Mouse (Mus musculus) small intestine, adult 2 months (tissue): ENCODE results near the gene Lpp.

Source experiments
- CTCF ChIP-seq: fragments of 200-500 bp; IDR thresholded peaks from 2 replicates; pipeline ENCODE4 v1.5.1; 2012; ENCODE audit warnings: low read depth, mild to moderate bottlenecking, control low read depth, inconsistent platforms, low read length, moderate library complexity, mixed read lengths; ENCODE audit not compliant: insufficient replicate concordance, insufficient read length; ENCODE audit errors: extremely low read depth
- POLR2A ChIP-seq: fragments of 200-500 bp; IDR thresholded peaks from 2 replicates; pipeline ENCODE4 v1.6.1; 2012; ENCODE audit warnings: low read depth, mild to moderate bottlenecking, control low read depth, inconsistent platforms, low read length, moderate library complexity

DNA sequence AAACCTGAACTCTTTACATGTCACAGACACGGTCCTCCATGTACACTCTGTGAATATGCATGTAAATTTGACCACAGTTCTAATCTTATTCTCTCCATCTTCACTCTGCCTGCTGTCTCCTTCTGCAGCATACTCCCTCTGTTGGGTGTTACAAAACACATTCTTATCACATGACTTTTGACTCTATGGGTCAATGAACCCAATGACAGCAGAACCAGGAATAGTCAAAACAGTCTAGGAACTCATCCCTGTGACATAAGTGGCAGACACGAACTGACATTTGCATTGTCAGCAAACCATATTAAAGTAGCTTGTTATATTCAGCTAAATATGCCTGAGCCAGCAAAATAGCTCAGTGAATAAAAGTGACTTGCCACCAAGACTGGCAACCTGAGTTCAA, 383.7 kb downstream of the Lpp start:
- TF ChIP-seq CTCF = no peak
- TF ChIP-seq POLR2A = no peak
